Mouse (Mus musculus) ES-E14 (cell line): Measurements from ENCODE around the gene Fbxw4.

Experiments
- CHD2 ChIP-seq: IDR thresholded peaks from 2 replicates; pipeline ENCODE4 v1.6.1; 2014; ENCODE audit warnings: mild to moderate bottlenecking, low read depth, low read length, inconsistent platforms
- HCFC1 ChIP-seq: IDR thresholded peaks from 2 replicates; pipeline ENCODE4 v1.6.1; 2012; ENCODE audit warnings: low read length, inconsistent platforms, borderline replicate concordance; ENCODE audit not compliant: insufficient read depth
- MAFK ChIP-seq: IDR thresholded peaks from 2 replicates; pipeline ENCODE4 v1.6.1; 2014; ENCODE audit warnings: mild to moderate bottlenecking, low read depth, low read length, inconsistent platforms; ENCODE audit not compliant: insufficient read depth
- ZNF384 ChIP-seq: IDR thresholded peaks from 2 replicates; pipeline ENCODE4 v1.6.1; 2012; ENCODE audit warnings: low read depth, low read length, inconsistent platforms

- TF ChIP-seq MAFK: no peak
- TF ChIP-seq HCFC1: no peak
- no peak for TF ChIP-seq ZNF384
- TF ChIP-seq CHD2: no peak
Observed at GRCm38 (mm10) chr19:45587509-45588292, 72.4 kb downstream of the Fbxw4 start.
